Mouse (Mus musculus) lung, postnatal 0 days (tissue): ENCODE results near the gene Plcl1. TPM values are rescaled to one million over a fixed set of nuclear protein-coding genes. Genes with fewer than 3 reads are reported as not detected.
A peak's percentile ranks its signal among the peaks of the same experiment; 100 is the strongest.
"Not testable (repeated sequence)": the region's sequence is repeated elsewhere in the genome, so short reads cannot be mapped to it uniquely, and the experiment has no call there.

Experiments used
- ATAC-seq: fragments of 200-750 bp; cut with Nextera tagmentation; 2 replicates; pipeline ENCODE4 v1.8.0; 2017; ENCODE audit warnings: moderate library complexity
- DNase-seq: peaks from one replicate; pipeline ENCODE4 v3.0.0-alpha.2; 2016; ENCODE audit warnings: low spot score
- H3K27ac ChIP-seq: fragments of 300-500 bp; sonication (generic); 2 replicates; pipeline ENCODE4 v1.5.1; 2014; ENCODE audit warnings: antibody characterized with exemption, mild to moderate bottlenecking, low read length, mixed read lengths
- H3K27me3 ChIP-seq: fragments of 300-500 bp; sonication (generic); replicated peaks from 2 replicates; pipeline ENCODE4 v1.6.1; 2014; ENCODE audit warnings: low read length, mixed read lengths; ENCODE audit not compliant: insufficient read depth
- H3K36me3 ChIP-seq: fragments of 300-500 bp; sonication (generic); 2 replicates; pipeline ENCODE4 v1.6.1; 2014; ENCODE audit warnings: low read length, mixed read lengths; ENCODE audit not compliant: insufficient read depth
- H3K4me1 ChIP-seq: fragments of 300-500 bp; sonication (generic); 2 replicates; pipeline ENCODE4 v1.6.1; 2014; ENCODE audit warnings: antibody characterized with exemption, low read depth, low read length, mixed read lengths; ENCODE audit not compliant: insufficient read depth
- H3K4me2 ChIP-seq: fragments of 300-500 bp; sonication (generic); replicated peaks from 2 replicates; pipeline ENCODE4 v1.6.1; 2014; ENCODE audit warnings: low read depth, mild to moderate bottlenecking, low read length, moderate library complexity, mixed read lengths
- H3K4me3 ChIP-seq: fragments of 300-500 bp; sonication (generic); 2 replicates; pipeline ENCODE4 v1.5.1; 2014; ENCODE audit warnings: low read depth, low read length
- H3K9ac ChIP-seq: fragments of 300-500 bp; sonication (generic); replicated peaks from 2 replicates; pipeline ENCODE4 v1.6.1; 2014; ENCODE audit warnings: low read depth, mild to moderate bottlenecking
- H3K9me3 ChIP-seq: fragments of 300-500 bp; sonication (generic); 2 replicates; pipeline ENCODE4 v1.6.1; 2016; ENCODE audit warnings: low read length, mixed read lengths
- CTCF ChIP-seq: IDR thresholded peaks from 2 replicates; pipeline ENCODE4 v1.5.1; 2016; ENCODE audit warnings: antibody characterized with exemption, mild to moderate bottlenecking
- EP300 ChIP-seq: IDR thresholded peaks from 2 replicates; pipeline ENCODE4 v1.6.1; 2016; ENCODE audit warnings: antibody characterized with exemption, mild to moderate bottlenecking, control low read depth
- WGBS: fragments of 180-500 bp; shearing (Covaris S2); extraction: QIAGEN DNeasy Blood & Tissue Kit; methylation state at CpG from one replicate; pipeline ENCODE4 v1.1.7; 2014; 5-methylcytosine and 5-hydroxymethylcytosine counted together
- polyA plus RNA-seq: library from polyadenylated mRNA; unstranded; fragments of >200 nt; fragmentation: Nextera tagmentation; extraction: Ambion mirVana; gene quantifications from 2 replicates; pipeline ENCODE4 v1.2.1, GENCODE M21; 2015

Gene Plcl1
- polyA plus RNA-seq, 1 experiment from 2014 or later, result 1.7 TPM

DNA sequence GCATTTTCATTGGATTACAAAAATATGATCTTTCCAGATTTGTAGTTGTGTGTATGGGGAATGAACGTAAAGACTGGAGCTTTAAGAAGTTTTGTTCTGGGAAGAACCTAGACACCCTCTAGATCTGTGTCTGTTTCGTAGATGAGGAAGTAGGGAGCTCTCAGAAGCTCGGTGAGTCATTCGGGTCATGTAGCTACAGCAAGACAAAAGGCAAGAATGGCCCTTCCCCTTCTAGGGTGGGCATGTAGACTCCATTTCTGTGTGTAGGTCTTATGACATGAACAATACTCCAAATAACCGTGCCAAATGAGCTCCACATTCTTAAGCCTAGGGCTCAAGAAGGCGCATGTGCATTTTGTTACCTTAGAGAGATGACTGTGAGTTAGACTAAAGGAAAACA lies 101.3 kb downstream of the Plcl1 start:
- no peaks in the 10 kb centered on the region for H3K4me1 ChIP-seq
- no peak overlapping the region for H3K27ac ChIP-seq
- ATAC-seq (no peak), DNase-seq (peak; percentile 14)
- H3K9ac ChIP-seq, result no peak overlapping the region
- H3K4me2 ChIP-seq, result no peak overlapping the region
- no peaks in the 10 kb centered on the region for H3K27me3 ChIP-seq
- H3K36me3 ChIP-seq, result no peaks in the 10 kb centered on the region
- H3K9me3 ChIP-seq, result no peaks in the 10 kb centered on the region
- TF ChIP-seq EP300, result no peak
- WGBS, result 65% methylated on average over 6 of the region's 6 CpGs
- no peak overlapping the region for H3K4me3 ChIP-seq

DNA sequence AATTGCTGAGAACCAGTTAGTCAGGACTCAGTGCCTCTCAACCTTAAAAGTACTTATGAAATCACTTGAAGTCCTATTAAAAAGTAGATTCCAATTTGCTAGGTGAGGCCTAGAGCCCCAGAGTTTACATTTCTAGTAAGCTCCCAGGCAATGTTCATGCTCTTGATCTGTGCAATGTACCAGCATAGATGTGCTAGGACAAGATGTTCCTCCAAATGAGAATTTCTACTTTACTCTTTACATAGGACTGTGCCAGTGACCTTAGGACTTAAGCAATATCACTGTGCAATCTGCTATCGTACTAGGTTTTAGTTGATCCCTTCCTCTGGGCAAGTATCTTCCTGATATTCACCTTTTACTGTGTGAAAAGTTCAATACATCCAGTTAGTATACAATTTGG lies 103.9 kb downstream of the Plcl1 start:
- DNase-seq (peak; percentile 46), ATAC-seq (peak; percentile 43)
- no peaks in the 10 kb centered on the region for H3K27me3 ChIP-seq
- no peak overlapping the region for H3K4me2 ChIP-seq
- H3K36me3 ChIP-seq, result no peaks in the 10 kb centered on the region
- H3K27ac ChIP-seq, result no peak overlapping the region
- H3K9me3 ChIP-seq, result no peaks in the 10 kb centered on the region
- H3K4me1 ChIP-seq, result no peaks in the 10 kb centered on the region
- 78% methylated on average over 1 of the region's 1 CpGs for WGBS
- TF ChIP-seq CTCF, result no peak
- TF ChIP-seq EP300, result peak; percentile 68
- no peak overlapping the region for H3K4me3 ChIP-seq
- H3K9ac ChIP-seq, result no peak overlapping the region

DNA sequence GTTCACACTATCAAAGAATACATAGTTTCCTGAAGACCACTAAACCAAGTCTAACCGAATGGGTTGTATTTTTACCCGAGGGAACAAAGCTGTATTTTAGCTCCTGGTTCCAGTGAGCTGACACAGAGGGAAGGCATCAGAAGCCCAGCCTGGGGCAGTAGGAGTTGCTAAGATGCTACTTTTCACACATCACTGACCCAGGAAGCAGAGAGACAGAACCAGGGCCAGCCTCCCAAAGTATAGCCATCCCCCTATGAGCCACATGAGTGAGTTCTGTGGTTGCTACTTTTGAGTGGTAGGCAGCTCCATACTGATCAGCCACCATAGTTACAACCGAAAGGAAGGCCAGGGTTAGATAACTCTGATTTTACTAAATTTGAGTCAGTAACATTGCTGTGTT lies 106.4 kb downstream of the Plcl1 start:
- H3K9me3 ChIP-seq, result no peaks in the 10 kb centered on the region
- ATAC-seq (no peak), DNase-seq (no peak)
- 65% methylated on average over 3 of the region's 3 CpGs for WGBS
- H3K4me2 ChIP-seq, result no peak overlapping the region
- no peak overlapping the region for H3K4me3 ChIP-seq
- no peaks in the 10 kb centered on the region for H3K36me3 ChIP-seq
- H3K4me1 ChIP-seq, result no peaks in the 10 kb centered on the region
- no peak overlapping the region for H3K9ac ChIP-seq
- no peak for TF ChIP-seq CTCF
- no peak for TF ChIP-seq EP300
- H3K27ac ChIP-seq, result no peak overlapping the region
- H3K27me3 ChIP-seq, result no peaks in the 10 kb centered on the region

DNA sequence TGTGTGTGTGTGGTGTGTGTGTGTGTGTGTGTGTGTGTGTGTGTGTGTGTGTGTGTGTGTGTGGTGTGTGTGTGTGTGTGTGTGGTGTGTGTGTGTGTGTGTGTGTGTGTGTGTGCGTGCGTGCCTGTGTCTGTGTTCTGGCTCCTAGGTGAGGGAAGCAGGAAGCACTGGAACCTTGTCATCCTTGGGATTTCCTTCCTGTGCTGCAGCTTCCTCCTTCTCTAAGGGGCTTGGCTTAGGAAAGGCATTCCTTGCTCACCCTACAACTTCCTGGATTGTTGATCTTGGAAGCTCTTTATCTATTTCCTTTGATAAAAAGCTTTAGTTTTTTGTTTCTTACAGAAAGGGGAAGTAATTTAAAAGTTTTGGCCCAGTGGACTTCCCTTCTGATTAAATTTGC lies 107.1 kb downstream of the Plcl1 start:
- not testable (repeated sequence) for H3K27ac ChIP-seq, H3K9ac ChIP-seq, H3K4me1 ChIP-seq, H3K36me3 ChIP-seq, H3K4me3 ChIP-seq, ATAC-seq, H3K9me3 ChIP-seq, H3K4me2 ChIP-seq, H3K27me3 ChIP-seq
- 20% methylated on average over 1 of the region's 2 CpGs for WGBS
- peak; percentile 34 for DNase-seq

- Histone ChIP-seq H3K9ac (no peak overlapping the region), H3K9me3 (no peaks in the 10 kb centered on the region), H3K4me3 (no peak overlapping the region), H3K36me3 (no peaks in the 10 kb centered on the region), H3K27me3 (no peaks in the 10 kb centered on the region), H3K4me1 (no peaks in the 10 kb centered on the region), H3K27ac (no peak overlapping the region), H3K4me2 (no peak overlapping the region)
- DNase-seq (no peak), ATAC-seq (no peak)
- TF ChIP-seq CTCF, result no peak
- no peak for TF ChIP-seq EP300
These were observed 111.5 kb downstream of the Plcl1 start for GRCm38 (mm10) chr1:55517182-55517581.

- Histone ChIP-seq H3K27me3 (no peaks in the 10 kb centered on the region), H3K9me3 (no peaks in the 10 kb centered on the region), H3K4me3 (no peak overlapping the region), H3K4me1 (peaks cover 7% of the 10 kb centered on the region), H3K9ac (no peak overlapping the region), H3K4me2 (no peak overlapping the region), H3K27ac (no peak overlapping the region), H3K36me3 (no peaks in the 10 kb centered on the region)
- TF ChIP-seq CTCF, result no peak
- TF ChIP-seq EP300, result no peak
- WGBS, result 88% methylated on average over 1 of the region's 1 CpGs
- no peak for ATAC-seq
- no peak for DNase-seq
These were observed 118.2 kb downstream of the Plcl1 start for GRCm38 (mm10) chr1:55523966-55524365.

GRCm38 (mm10) chr1:55525100-55525499 lies 119.4 kb downstream of the Plcl1 start:
- Histone ChIP-seq H3K9me3 (no peaks in the 10 kb centered on the region), H3K4me2 (no peak overlapping the region), H3K36me3 (no peaks in the 10 kb centered on the region), H3K4me3 (no peak overlapping the region), H3K4me1 (peaks cover 9% of the 10 kb centered on the region), H3K27me3 (no peaks in the 10 kb centered on the region), H3K9ac (no peak overlapping the region), H3K27ac (no peak overlapping the region)
- TF ChIP-seq EP300 (no peak), CTCF (no peak)
- DNase-seq, result peak; percentile 14
- 67% methylated on average over 5 of the region's 5 CpGs for WGBS
- ATAC-seq, result no peak
